Mouse (Mus musculus) limb, embryonic 13.5 days (tissue): Measurements from ENCODE around the gene Vti1b. TPM values are rescaled to one million over a fixed set of nuclear protein-coding genes. Genes with fewer than 3 reads are reported as not detected.
A peak's percentile ranks its signal among the peaks of the same experiment; 100 is the strongest.

ENCODE experiments used
- ATAC-seq: fragments of 200-750 bp; cut with Nextera tagmentation; 2 replicates; pipeline ENCODE4 v1.8.0; 2017; ENCODE audit warnings: low read depth, moderate number of reproducible peaks, moderate TSS enrichment; ENCODE audit not compliant: low FRiP score
- H3K27ac ChIP-seq: fragments of 300-500 bp; sonication (generic); 2 replicates; pipeline ENCODE4 v1.5.1; 2015; ENCODE audit warnings: inconsistent platforms, mild to moderate bottlenecking, moderate library complexity
- H3K27me3 ChIP-seq: fragments of 300-500 bp; sonication (generic); 2 replicates; pipeline ENCODE4 v1.6.1; 2015; ENCODE audit warnings: mild to moderate bottlenecking, inconsistent platforms
- H3K36me3 ChIP-seq: fragments of 300-500 bp; sonication (generic); 2 replicates; pipeline ENCODE4 v1.6.1; 2015; ENCODE audit warnings: inconsistent platforms, mild to moderate bottlenecking, moderate library complexity
- H3K4me1 ChIP-seq: fragments of 300-500 bp; sonication (generic); 2 replicates; pipeline ENCODE4 v1.6.1; 2015; ENCODE audit warnings: inconsistent platforms
- H3K4me2 ChIP-seq: fragments of 300-500 bp; sonication (generic); replicated peaks from 2 replicates; pipeline ENCODE4 v1.6.1; 2015; ENCODE audit warnings: inconsistent platforms, mild to moderate bottlenecking, moderate library complexity
- H3K4me3 ChIP-seq: fragments of 300-500 bp; sonication (generic); 2 replicates; pipeline ENCODE4 v1.5.1; 2015; ENCODE audit warnings: moderate library complexity, mild to moderate bottlenecking, inconsistent platforms
- H3K9ac ChIP-seq: fragments of 300-500 bp; sonication (generic); 2 replicates; pipeline ENCODE4 v1.6.1; 2015; ENCODE audit warnings: mild to moderate bottlenecking, inconsistent platforms
- H3K9me3 ChIP-seq: fragments of 300-500 bp; sonication (generic); 2 replicates; pipeline ENCODE4 v1.6.1; 2016; ENCODE audit warnings: inconsistent platforms
- WGBS: fragments of 180-500 bp; shearing (Covaris S2); methylation state at CpG from one replicate; pipeline ENCODE4 v1.1.7; 2015; 5-methylcytosine and 5-hydroxymethylcytosine counted together
- polyA plus RNA-seq: library from polyadenylated mRNA; unstranded; fragments of >200 nt; fragmentation: Nextera tagmentation; extraction: Ambion mirVana; gene quantifications from 2 replicates; pipeline ENCODE4 v1.2.1, GENCODE M21; 2015

The Vti1b gene
- polyA plus RNA-seq, 1 experiment from 2014 or later, result 103 TPM

DNA sequence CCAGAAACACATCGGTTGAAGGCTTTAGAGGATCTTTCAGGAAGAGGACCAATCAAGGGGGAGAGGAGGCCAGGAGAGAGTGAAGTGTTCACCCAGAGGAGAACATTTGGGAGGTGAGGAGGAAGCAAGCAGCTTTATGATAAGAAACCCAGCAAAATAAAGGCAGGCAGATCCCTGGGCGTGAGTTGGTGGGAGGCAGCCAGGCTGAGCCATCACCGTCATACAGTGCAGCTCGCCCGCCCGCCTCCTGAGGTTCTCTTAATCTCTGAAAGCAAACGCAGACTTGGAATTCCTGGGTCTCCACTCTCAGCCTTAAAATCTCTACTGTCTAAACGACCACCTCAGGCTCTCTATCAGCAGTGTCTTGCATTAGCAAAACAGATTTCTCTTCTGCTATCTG, 37.8 kb downstream of the Vti1b start:
- peaks cover 19% of the 10 kb centered on the region for H3K4me1 ChIP-seq

DNA sequence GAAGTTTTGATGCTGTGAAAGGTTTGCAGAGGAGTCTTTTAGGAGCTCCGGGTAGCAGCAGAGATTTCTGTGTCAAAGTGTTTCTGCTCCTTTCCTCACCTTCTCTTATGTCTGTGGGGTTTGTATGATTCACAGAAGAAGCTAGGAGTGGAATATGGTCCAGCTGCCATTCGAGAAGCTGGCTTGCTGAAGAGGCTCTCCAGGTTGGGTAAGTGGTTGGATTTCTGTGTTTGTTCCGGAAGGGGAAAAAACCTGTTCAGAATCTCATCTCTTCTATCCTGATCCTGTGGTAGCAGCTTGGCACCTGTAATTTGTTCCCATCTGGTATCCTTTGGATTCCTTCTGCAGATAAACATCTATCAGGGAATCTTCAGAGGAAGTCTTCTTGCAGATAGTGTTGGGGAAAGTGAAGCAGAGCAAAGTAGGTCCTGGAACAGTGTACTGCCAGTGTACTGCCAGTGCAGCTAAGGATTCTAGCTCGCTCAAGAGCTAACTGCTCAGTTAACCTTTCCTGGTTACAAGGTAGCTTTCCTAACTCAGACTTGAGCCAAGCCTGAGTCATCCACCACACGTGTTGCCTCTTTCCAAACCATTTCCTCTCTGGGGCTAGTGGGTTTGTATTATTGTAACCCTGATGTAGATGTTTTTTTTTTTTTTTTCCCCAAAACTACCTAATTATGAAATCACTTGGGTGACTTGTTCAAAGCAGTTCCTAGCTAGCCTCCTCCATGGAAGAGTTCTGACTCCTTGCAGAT, 40.6 kb downstream of the Vti1b start:
- ATAC-seq, result no peak
- Histone ChIP-seq H3K4me3 (peak overlapping the region; percentile 53), H3K9ac (no peak overlapping the region), H3K27ac (no peak overlapping the region), H3K36me3 (no peaks in the 10 kb centered on the region), H3K9me3 (no peaks in the 10 kb centered on the region), H3K4me1 (peaks cover 19% of the 10 kb centered on the region), H3K4me2 (peak overlapping the region; percentile 97), H3K27me3 (peaks cover 46% of the 10 kb centered on the region)
- 28% methylated on average over 5 of the region's 5 CpGs for WGBS

More for the DNA sequence above, 37.8 kb downstream of the Vti1b start:
- WGBS, result 43% methylated on average over 8 of the region's 8 CpGs
- Histone ChIP-seq H3K27me3 (peaks cover 42% of the 10 kb centered on the region), H3K27ac (no peak overlapping the region), H3K9me3 (no peaks in the 10 kb centered on the region), H3K36me3 (no peaks in the 10 kb centered on the region), H3K4me2 (no peak overlapping the region), H3K9ac (no peak overlapping the region), H3K4me3 (no peak overlapping the region)
- no peak for ATAC-seq

DNA sequence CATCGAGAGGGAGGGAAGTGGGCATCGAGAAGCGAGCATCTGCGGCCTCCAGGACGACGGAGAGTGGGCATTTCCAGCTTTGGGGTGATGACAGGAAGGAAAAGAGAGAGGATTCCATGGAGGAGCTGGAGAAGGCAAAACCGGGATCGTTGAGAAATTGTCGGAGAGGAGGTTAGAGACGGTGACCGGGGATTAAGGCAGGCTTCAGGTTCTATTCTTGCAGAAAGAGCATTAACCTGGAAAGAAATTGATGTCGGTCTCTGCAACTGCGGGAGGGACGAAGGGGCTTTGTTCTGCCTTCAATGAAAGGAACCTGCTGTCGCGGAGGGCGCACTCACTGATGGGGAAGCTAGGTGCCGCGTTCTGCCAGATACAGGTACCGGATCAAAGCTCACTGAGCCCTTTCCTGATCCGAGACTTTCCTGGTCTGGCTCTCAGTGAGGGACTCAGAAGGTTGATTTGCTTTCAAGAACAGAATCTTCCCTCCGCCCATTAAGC, 41.2 kb downstream of the Vti1b start:
- Histone ChIP-seq H3K9ac (peak overlapping the region; percentile 66), H3K9me3 (no peaks in the 10 kb centered on the region), H3K4me2 (peak overlapping the region; percentile 97), H3K36me3 (no peaks in the 10 kb centered on the region), H3K27ac (no peak overlapping the region), H3K27me3 (peaks cover 46% of the 10 kb centered on the region), H3K4me1 (peaks cover 19% of the 10 kb centered on the region), H3K4me3 (peak overlapping the region; percentile 53)
- under 1% methylated on average over 22 of the region's 22 CpGs for WGBS
- ATAC-seq, result no peak

DNA sequence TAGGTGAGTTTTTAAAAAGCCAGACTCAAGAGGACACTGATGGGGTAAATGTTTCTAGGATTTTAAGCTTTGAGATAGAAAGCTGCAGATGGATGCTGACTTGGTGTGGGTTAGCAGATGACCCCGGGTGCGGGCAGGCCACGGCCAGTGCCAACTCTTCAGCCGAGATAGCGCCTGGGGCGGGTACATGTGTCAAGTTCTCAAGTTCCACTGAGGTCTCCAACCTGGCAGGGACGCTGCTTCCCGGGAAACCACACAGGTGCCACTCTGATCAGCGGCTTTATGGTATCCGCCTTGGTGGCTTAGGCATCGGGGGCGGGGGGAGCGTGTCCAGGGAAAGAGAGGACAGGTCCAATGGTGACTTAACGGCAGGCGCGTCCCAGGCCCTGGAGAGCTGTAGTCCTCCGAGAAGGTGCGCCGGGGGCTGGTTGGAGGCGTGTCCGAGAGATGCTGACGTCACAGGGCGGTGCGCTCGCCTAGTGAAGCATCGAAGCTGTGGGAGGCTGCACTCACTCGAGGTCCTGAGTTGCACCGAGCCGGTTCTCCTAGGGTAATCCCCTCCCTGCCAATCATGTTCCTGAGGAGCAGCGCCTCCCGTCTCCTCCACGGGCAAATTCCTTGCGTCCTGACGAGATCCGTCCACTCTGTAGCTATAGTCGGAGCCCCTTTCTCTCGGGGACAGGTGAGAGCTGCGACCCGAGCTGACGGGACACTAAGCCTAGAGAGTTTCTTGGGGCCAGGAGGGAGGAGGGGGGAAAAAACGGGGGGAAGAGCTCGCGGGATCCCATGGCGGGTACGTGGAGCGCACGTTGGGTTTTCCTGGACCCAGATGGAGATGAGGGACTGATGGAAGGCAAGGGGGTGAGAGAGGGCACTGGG, 41.9 kb downstream of the Vti1b start, which contains the start of gene Arg2:
Gene Arg2 (plus strand): TSS at position 479 of the 879 bp plus-strand sequence.
- peaks cover 19% of the 10 kb centered on the region for H3K4me1 ChIP-seq
- peak within 1 kb of the TSS; percentile 66 for H3K9ac ChIP-seq
- under 1% methylated on average over 47 of the region's 47 CpGs for WGBS
- no peaks in the 10 kb centered on the region for H3K36me3 ChIP-seq
- H3K9me3 ChIP-seq, result no peaks in the 10 kb centered on the region
- H3K27me3 ChIP-seq, result peaks cover 46% of the 10 kb centered on the region
- ATAC-seq, result peak; percentile 95
- H3K4me3 ChIP-seq, result peak within 1 kb of the TSS; percentile 53
- H3K4me2 ChIP-seq, result peak within 1 kb of the TSS; percentile 97
- no peak within 1 kb of the TSS for H3K27ac ChIP-seq

DNA sequence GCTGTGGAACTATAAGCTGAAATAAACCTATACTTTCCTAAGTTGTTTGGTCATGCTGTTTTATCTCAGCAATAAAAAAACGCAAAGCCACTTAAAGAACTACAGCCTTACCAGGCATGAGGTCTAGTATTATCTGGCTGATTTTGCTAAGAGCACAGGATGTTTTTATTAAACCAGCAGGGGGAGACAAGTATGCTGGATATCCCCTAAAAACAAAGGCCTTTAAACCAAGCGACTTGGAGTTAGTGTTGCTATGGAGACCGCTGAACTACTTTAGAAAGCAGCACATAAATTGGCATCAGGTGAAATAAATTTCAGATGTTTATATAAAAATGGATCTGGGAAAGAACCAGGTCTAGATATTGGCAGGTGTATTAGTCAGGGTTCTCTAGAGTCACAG, 49.6 kb downstream of the Vti1b start:
- Histone ChIP-seq H3K9me3 (no peaks in the 10 kb centered on the region), H3K9ac (no peak overlapping the region), H3K4me3 (no peak overlapping the region), H3K4me2 (no peak overlapping the region), H3K36me3 (no peaks in the 10 kb centered on the region), H3K4me1 (no peaks in the 10 kb centered on the region), H3K27ac (no peak overlapping the region), H3K27me3 (no peaks in the 10 kb centered on the region)
- ATAC-seq, result peak; percentile 48; the same call in 1 of the 2 replicates
- 24% methylated on average over 3 of the region's 3 CpGs for WGBS

DNA sequence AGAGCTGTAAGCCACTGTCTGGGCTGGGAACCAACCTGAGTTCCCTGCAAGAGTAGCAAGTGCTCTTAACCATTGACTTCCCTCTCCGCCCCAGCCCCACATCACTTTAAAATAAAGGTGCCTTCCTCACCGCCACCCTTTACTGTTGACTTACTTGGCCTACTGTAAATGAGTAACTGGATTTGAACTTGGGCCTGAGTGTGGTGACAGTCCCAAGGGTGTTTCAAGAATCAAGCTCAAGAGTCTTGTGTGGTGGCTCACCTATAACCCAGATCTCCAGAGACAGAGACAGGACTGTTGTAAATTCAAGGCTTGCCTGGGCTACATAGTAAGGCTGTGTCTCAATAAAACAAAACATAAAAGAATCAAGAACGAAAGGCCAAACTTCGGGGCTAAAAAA, 53.5 kb downstream of the Vti1b start:
- Histone ChIP-seq H3K27me3 (no peaks in the 10 kb centered on the region), H3K4me3 (no peak overlapping the region), H3K4me1 (no peaks in the 10 kb centered on the region), H3K27ac (no peak overlapping the region), H3K9ac (no peak overlapping the region), H3K9me3 (no peaks in the 10 kb centered on the region), H3K36me3 (no peaks in the 10 kb centered on the region), H3K4me2 (no peak overlapping the region)
- no peak for ATAC-seq
- 88% methylated on average over 4 of the region's 4 CpGs for WGBS

Other genes with a start within 250 kb of the Vti1b start
- 4.8 and 5.3 TPM in 2 replicates for gene Tmem229b, start 165.0 kb downstream of the Vti1b start, polyA plus RNA-seq
- 1.7 TPM in 2 replicates for gene Plekhh1, start 143.5 kb downstream of the Vti1b start, polyA plus RNA-seq
- gene Pigh, start 83.0 kb downstream of the Vti1b start, polyA plus RNA-seq, result 36.0 and 37.0 TPM in 2 replicates
- gene Arg2, start 41.9 kb downstream of the Vti1b start, polyA plus RNA-seq, result 1.4 and 1.6 TPM in 2 replicates
- 23.5 and 27.0 TPM in 2 replicates for gene Rdh11, start 19.6 kb upstream of the Vti1b start, polyA plus RNA-seq
- gene Rdh12, start 36.2 kb upstream of the Vti1b start, polyA plus RNA-seq, result 3.5 TPM in 2 replicates
- 12.8 and 14.2 TPM in 2 replicates for gene Zfyve26, start 123.6 kb upstream of the Vti1b start, polyA plus RNA-seq
- gene Rad51b, start 124.6 kb upstream of the Vti1b start, polyA plus RNA-seq, result 6.3 and 7.6 TPM in 2 replicates